Mouse (Mus musculus): ENCODE measurements around the gene Foxp1. TPM values are rescaled to one million over a fixed set of nuclear protein-coding genes. Genes with fewer than 3 reads are reported as not detected.

Foxp1 gene
- total RNA-seq, 4 experiments from 2014 or later, result 27.2 to 37.3 (median 31.2) TPM

DNA sequence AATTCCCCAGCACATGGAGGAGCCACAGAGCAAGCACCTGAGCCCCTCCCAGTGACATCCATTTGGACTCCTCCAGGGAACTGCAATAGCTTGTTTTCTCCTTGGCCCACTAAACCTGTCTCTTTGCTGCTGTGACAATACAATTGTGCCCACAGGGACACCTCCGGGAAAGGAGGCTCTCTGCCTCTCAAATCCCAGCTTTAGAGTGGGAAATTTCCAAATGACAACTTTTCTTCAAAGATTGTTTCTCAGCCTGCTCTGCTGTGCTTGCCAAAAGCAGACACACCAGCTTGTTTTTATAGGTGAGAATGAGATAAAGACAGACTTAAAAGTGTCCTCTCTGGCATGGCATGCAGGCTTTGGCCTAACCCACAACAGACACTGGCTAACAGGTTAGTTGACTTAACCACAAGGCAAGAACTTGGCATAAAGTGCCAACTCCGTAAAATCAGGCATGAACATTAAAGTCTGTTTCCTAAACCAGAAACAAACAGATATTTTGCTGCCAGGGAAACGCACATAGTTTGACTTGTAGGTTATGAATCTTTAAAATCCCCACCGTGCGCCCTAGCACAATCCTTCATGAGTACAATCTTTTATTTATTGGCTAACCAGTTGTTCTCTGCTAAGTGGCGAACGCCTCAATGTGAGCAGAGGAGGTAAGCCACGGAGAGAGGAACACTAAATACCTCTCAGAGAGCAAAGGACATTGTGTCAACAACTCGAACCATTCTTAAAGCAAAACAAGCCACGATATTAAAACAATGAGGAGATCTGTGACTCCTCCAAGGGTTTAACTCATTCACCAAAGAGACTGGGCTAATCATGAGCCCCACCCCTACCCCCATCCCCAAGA, 379.4 kb downstream of the Foxp1 start:
- no peak for DNase-seq (ENCODE audit: low spot score)

DNA sequence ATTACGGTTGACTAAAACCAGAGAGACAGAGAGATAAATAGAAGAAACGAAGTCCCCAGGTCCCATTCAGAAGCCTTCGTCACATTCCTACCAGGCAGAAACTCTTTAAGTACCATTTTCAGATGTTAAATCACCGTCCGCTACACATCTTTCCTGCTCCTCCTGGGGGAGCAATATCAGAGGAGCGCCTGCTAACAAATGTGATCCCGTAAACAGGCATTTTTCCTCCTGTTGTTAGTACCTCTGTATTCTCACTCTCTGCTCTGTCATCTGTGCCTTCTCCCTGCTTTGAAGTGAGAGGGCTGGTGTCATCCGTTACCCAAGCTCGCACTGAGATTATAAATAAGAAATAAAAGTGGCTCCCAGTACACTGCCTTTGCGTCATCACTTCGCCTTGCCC, 384.5 kb downstream of the Foxp1 start:
- no peak for DNase-seq (ENCODE audit: low spot score)

DNA sequence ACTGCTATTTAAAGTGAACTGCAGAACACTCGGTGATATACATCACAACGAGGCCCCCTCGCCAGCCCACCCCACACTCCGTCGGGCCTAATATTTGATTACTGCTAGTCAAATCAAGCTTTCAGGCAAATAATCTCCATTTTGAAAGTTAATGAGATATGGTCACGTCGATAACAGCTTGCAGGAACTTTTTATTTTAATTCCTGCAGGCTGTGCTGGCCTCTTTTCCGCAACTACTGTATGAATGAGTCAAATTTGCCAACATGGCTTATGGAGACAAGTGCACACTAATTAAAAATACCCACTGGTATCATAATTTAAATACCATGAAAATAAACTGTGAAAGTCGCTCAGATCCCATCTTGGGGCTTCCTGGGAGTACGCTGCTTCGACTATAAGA, 385.4 kb downstream of the Foxp1 start:
- no peak for DNase-seq (ENCODE audit: low spot score)

DNA sequence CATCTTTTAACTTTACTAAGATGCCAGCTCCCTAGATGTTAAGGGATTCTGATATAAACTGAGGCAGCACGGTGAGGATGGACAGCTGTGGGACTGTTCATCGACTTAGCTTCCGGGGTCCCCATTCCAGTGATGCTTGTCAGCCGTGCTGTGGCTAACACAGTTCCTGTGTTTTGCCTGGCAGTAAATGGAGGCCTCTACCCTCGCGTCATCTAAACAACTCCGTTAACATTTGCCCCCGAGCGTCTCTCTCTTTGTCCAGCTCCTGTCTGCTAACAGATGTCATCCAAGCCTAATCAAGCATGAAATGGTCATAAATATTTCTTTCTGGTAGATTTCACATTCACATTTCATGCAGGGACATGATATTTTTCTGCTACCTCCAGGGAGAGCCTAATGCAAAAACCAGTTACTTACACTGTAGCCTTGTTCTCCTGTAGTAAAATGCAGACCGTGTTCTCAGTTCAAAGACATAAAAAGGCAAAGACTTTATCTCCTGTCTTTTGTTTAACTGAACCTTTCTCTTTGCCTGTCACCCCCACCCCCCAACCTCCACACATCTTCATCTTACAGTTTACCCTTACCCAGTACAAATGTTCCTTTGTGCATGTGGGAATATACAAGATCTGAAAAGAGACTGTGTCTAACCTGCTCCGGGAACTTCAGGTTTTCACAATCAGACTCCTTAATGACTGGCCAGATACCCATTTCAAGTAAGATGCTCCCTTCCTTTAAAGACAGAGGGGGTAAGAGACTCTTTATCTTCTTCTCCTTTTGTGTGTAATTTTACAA, 386.4 kb downstream of the Foxp1 start:
- no peak for DNase-seq (ENCODE audit: low spot score)

DNA sequence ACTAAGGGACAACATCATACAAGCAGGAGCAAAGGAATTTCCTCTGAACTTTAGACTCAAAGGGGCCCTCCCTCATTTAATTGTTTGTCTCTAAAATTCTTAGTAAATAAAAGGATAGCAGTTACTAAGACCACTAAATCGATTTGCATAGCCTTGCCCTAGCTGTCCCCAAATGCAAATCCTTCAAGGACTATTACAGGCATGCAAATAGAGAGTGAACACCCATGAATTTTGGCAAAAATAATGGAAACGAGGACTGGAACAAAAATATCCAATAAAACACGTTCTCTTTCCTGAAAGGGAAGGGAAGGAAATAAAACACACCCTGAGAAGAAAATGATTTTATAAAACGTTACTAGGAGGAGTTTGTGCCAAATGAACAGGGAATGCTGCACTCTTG, 390.7 kb downstream of the Foxp1 start:
- peak; percentile 13 for DNase-seq (ENCODE audit: low spot score)

DNA sequence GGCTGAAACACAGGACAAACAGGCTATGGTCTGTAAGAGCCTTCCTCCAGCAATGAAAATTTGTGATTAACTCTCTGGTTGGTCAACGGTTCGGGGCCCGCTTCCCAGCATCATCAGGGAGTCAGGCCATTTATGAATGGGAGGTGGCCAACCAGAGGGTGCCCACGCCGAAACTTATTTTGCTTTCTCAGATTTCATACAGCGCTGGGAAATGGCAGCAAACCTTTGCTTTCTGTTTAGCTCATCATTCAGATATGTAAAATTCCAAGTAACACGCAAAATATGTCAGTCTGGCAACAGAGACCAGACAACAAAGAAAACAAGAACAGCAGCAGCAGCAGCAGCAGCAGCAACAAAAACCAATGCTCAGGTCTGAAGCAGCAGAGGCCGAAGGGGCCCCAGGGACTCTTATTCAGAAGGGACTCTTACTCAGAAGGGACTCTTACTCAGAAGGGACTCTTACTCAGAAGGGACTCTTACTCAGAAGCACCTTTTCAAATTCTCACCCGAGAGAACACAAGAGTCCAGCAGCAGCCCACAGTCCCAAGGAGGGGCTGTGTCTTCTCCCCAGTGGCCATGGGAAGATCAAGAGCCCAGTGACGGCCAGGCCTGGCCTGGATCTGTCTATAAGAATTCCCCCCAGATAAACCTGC, 391.6 kb downstream of the Foxp1 start:
- DNase-seq (ENCODE audit: low spot score), result no peak

DNA sequence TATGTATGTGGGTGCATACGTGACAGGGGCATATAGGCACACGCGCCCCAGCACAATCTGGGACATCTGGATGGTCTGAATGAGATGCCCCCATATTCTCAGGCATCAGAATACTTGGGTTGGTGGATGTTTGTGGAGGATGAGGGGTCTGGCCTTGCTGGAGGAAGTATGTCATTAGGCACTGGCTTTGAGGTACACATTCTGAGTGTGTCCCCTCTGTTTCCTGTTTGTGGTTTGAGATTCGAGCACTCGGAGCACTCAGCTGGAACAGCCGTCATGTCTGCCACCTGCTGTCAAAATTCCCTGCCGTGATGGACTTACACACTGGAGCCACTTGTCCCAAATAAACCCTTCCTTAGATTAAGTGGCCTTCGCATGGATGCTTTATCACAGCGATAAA, 395.8 kb downstream of the Foxp1 start:
- DNase-seq (ENCODE audit: low spot score), result no peak

DNA sequence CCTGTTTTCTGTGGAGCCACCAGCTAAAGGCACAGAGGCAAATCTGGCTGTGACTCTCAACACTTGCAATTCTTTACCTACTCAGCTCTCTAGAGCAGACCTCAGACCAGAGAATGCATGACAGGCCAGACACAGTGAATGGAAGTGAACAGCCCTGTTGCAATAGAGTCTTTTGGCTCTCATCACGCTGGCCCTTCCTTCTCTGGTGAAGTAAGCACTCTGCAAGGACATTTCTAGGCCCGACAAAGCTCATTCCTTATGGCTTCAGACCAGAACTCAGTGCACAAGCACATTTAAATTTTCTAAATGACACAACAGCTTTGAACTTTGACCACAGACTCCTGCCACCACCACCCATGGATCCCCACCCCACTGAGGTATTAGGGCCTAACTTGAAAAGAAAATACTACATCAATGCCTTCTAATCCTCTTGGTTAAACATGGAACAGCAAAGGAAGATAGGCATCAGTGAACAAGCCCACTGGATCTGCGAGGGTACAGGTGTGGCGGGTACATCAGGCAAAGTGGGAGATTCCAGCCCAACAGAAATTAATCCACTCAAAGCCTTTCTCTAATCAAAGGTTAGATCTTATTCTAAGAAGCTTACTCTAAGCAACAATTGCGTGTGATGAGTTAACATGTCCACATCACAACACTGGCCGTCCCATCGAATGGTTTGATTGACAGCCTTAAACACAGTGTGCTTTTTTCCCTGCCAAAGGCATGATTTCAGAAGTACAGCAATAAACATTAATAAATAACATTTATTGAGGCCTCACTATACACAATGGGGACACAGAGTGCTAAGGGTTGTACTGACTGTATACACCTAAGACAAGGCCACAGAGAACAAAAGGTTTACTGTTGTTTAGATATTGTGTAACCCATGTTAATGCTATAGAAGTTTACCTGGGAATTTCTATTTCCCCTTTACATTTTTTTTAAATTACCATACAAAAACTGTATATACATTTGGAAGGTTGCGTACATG, 401.4 kb downstream of the Foxp1 start:
- no peak for DNase-seq (ENCODE audit: low spot score)

DNA sequence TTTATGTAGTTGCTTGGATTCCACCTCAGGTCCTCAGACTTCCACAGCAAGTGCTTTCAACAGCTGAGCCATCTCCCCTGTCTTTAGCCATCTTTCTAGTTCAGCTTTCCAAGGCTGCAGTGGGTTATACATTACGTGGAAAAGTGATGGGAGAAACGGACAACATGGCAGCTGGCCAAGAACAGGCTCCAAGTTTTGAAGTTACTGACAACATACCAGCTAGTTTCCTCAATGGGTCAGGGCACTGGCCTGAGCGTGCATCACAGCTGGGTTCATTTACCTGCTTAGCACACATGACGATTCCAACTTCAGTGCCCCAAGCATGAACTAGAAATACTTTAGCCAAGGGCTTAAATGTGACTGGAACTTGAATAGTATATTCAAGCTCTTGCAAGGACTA, 404.0 kb downstream of the Foxp1 start:
- no peak for DNase-seq (ENCODE audit: low spot score)

DNA sequence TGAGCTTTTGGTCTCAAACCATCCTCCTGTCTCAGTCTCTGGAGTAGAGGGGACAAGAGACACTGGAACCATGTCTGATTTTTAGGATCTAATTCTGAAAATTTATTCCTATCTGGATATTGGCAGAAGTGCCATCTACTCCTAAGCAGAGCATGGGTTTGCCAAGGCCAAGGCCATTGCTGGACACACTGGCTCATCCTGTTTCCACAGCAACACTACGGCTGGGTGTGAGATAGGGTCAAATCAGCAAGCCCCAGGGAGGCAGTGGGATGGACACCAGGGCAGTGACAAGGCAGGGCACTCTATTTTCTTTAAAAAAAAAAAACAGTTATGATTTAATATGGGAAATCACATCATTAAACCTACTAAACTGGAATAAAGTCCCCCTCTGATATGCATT, 405.1 kb downstream of the Foxp1 start:
- DNase-seq (ENCODE audit: low spot score), result no peak

DNA sequence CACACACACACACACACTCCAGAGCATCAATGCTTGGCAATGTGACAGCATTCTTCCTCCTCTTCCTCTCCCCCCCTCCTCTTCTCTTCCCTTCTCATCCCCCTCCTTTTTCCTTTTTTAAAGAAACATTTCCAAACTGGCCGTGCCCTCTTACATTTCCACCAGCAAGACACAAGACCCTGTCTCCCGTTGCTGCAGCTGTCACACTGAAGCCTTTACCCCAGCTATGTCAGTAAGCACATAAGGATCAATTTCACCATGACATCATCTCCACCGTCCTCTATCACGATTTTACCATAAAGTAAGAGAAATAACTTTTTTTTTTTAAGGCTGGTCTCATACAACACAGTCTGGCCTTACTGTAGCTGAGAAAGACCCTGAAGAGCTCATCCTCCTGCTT, 410.7 kb downstream of the Foxp1 start:
- DNase-seq (ENCODE audit: low spot score), result no peak

DNA sequence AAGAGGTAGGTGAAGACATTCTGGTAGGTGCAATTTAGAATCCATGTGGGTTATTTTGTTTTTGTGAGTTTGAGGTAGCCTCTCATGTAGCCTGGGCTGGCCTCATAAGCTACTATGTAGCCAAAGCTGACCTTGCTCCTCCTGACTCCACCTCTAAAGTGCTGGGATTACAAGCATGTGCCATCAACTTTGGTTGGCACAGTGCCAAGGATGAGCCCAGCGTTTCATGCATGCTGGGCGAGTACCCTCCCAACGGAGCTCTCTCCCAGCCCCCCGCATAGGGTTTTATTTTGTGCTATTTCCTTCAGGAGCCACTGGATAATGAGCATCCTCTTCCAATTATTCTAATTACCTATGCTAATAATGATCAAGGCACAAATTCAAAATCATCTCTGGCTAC, 414.1 kb downstream of the Foxp1 start:
- DNase-seq (ENCODE audit: low spot score), result no peak

DNA sequence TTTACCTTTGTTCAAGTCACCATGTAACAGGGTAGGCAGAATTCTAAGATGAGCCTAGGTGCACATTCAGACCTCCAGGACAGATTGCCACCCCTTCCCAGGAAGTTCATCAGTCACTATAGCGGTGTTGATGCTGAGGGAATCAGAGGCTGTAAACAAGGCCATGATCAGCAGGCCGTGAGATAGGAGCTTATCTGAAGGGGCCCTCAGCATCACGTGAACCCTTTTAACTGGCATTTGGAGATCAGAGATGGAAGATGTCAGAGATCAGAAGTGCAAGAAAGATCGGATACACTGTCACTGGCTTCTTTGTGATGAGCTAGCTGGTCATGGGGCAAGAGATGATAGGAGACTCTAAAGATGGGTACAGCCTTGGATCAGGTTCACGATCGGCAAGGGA, 414.8 kb downstream of the Foxp1 start:
- DNase-seq (ENCODE audit: low spot score), result no peak

DNA sequence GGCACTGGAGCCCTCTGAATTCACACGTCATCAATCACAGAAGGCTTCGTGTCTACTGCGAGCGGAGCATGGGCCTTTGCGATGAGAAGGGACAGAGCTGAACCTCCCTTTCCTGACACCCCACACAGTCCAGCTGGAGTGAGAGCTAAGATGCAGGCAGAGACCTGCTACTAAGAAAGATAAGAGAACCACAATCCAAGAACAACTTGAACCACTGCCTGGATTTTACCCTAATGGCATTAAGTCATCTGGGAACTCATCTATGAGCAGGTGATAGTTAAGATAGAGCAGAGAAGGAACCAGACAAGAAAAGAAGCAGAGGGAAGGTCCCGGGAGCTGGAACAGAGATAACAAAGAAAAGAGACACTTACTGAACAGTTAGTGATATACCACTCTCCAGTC, 415.4 kb downstream of the Foxp1 start:
- no peak for DNase-seq (ENCODE audit: low spot score)

DNA sequence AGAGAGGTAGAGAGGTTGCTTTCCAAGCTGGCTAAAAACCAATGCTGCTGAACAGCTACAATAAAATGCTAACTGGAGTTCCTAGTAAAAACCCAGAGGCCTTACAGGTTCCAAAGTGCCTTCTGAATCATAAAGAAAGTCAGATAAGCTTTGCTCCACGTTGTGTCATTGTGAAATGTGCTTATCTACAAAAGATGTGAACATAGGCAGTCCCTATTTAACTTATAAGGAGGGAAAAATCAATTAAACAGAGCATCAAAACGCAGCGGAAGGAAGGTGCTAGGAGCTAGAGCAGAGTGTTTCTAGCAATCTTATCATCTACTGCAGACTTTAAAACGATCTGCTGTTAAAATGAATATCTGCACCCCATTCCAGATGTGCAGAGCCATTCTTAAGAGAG, 416.5 kb downstream of the Foxp1 start:
- no peak for DNase-seq (ENCODE audit: low spot score)

DNA sequence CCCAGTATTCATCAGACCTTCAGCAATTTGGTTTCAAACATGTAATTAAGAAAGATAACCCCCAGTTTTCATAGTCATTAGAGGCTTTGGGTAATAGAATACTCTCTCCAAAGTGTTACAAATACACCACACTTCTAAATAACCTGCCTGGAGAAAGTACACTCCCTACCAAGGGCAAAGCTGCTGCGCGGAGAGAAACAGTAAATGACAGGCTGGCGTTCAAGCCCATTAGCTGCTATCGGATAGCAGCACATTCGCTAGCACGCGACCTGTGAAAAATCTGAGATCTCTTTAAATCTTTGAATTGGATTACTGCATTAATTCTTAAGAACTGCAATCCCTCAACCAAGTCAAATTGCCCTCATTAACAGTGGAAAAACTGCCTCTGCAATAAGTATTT, 418.1 kb downstream of the Foxp1 start:
- no peak for DNase-seq (ENCODE audit: low spot score)

DNA sequence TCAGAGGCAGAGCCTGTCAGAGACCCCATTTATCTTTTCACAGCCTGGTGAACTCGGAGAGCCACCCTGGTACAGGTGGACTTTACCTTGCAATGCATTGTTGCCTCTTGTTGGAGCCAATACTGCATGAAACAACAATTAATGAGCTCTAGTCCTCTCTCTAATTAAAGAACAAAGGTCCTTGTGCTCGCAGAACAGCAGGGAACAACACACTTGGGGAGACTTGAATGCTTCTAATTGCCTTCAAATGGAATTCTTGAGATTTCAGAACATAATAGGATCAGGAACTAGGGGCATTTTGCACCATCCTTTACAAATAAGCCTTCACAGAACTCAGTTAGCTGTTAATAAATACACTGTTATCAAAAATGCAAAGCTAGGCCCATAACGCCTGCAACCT, 418.6 kb downstream of the Foxp1 start:
- DNase-seq (ENCODE audit: low spot score), result no peak

DNA sequence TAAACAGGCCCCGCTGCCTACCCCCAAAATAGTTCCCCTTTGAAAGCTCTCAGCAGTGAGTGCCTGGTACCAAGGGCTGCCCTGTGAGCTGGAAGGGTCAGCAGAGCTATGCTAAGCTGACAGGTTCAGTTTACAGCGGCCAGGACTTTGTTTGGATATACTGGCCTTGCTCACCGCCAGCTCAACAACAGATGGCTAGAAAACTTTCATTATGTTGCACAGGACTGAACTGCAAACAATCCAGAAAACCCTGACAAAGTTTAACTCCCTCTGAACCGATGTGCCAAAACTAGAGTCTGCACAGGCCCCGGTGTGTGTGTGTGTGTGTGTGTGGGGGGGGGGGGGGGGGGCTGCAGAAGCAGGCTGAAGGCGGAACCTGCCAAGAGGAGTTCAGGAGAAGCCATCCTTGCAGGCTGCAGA, 421.0 kb downstream of the Foxp1 start:
- no peak for DNase-seq (ENCODE audit: low spot score)

DNA sequence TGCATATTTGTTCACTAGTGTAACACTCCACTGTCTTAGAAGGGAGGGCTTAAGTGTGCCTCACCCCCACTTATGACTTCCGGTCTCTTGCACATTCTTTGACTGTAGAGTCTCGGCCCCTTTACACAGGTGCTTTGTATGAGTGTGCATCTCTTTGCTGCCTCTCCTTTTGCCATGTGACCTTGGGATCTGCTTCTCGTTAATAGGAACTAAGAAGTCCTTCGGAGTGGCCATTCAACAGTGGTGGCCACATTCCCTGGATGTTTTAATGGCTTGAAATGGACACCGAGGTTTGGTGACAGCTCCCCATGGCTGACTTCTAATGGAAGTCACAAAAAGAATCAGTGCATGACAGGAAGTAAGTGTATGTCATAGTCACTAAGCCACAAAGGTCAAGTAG, 422.2 kb downstream of the Foxp1 start:
- DNase-seq (ENCODE audit: low spot score), result no peak

DNA sequence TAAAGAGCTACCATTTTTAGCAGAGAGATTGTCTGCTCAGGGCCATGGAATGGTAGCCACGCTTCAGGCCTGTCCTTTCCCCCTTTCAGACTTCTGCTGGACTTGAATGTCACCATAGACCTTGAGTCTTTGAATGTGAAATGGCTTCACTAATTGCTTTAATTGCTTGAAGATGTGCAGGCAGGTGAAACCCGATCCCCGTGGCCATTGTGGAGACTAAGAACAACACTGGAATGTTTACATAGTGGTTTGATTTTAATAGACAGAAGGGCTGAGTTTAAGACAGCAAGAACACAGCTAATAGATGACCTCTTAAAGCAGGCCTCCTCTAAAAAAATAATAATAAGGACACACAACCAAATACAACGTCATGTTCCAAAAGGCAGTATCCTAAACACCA, 422.7 kb downstream of the Foxp1 start:
- no peak for DNase-seq (ENCODE audit: low spot score)

DNA sequence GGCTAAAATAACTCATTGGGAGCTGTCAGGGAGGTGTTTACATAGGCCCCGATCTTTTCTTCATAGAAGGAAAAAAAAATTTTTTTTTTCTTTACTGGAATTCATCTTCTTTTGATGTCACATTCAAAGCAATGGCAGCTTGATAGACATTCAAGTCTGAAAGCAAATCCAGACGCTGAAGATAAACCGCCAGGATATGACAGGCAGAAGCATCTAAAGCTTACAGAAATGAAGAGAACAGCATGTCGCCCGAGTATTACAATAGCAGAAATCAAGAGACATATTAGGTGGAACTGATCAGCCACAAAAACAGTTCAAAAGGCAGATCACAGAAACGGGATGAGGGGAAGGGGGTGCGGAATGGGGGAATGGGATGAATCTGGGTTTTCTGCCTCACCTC, 425.3 kb downstream of the Foxp1 start:
- no peak for DNase-seq (ENCODE audit: low spot score)

Data from heart, adult 8-10 months (tissue).